Mouse (Mus musculus) liver, adult 2 months (tissue): ENCODE measurements at regions not wholly inside any gene's neighbourhood (a gene's known extent, or its start where the extent isn't known, plus 50 kb on each side); places are given as distances from the start of the nearest gene placed in this dataset.

Experiments
- DNase-seq: peaks from one replicate; pipeline ENCODE4 v3.0.0-alpha.2; 2011; ENCODE audit warnings: low read depth, low spot score; ENCODE audit errors: extremely low read depth
- H3K27ac ChIP-seq: fragments of 200-500 bp; replicated peaks from 2 replicates; pipeline ENCODE4 v1.5.1; 2012; ENCODE audit warnings: low read depth, mild to moderate bottlenecking, control low read depth, inconsistent platforms, low read length; ENCODE audit not compliant: insufficient read depth
- H3K27me3 ChIP-seq: fragments of 200-500 bp; 2 replicates; pipeline ENCODE4 v1.6.1; 2012; ENCODE audit warnings: mild to moderate bottlenecking, moderate library complexity, low read length, inconsistent platforms; ENCODE audit not compliant: control insufficient read depth, insufficient read depth
- H3K36me3 ChIP-seq: fragments of 200-500 bp; 2 replicates; pipeline ENCODE4 v1.6.1; 2012; ENCODE audit warnings: low read length, inconsistent platforms; ENCODE audit not compliant: control insufficient read depth, insufficient read depth
- H3K4me1 ChIP-seq: fragments of 200-500 bp; 2 replicates; pipeline ENCODE4 v1.6.1; 2011; ENCODE audit warnings: low read length; ENCODE audit not compliant: control insufficient read depth, insufficient read depth
- H3K4me3 ChIP-seq: fragments of 200-500 bp; 2 replicates; pipeline ENCODE4 v1.5.1; 2011; ENCODE audit warnings: low read depth, mild to moderate bottlenecking, control low read depth, low read length, moderate library complexity; ENCODE audit not compliant: insufficient read depth
- H3K79me2 ChIP-seq: fragments of 200-500 bp; 2 replicates; pipeline ENCODE4 v1.6.1; 2012; ENCODE audit warnings: inconsistent platforms, mild to moderate bottlenecking, low read length, moderate library complexity; ENCODE audit not compliant: control insufficient read depth, insufficient read depth
- H3K9ac ChIP-seq: fragments of 200-500 bp; 2 replicates; pipeline ENCODE4 v1.6.1; 2012; ENCODE audit warnings: low read depth, mild to moderate bottlenecking, control low read depth, inconsistent platforms, low read length
- CTCF ChIP-seq: fragments of 200-500 bp; IDR thresholded peaks from 2 replicates; pipeline ENCODE4 v1.5.1; 2011; ENCODE audit warnings: low read depth, low read length, control low read depth
- POLR2A ChIP-seq: fragments of 200-500 bp; IDR thresholded peaks from 2 replicates; pipeline ENCODE4 v1.6.1; 2011; ENCODE audit warnings: low read length, control low read depth; ENCODE audit not compliant: insufficient read depth; ENCODE audit errors: extremely low read depth
- WGBS: fragments of 180-500 bp; shearing (Covaris S2); methylation state at CpG from one replicate; pipeline ENCODE4 v1.1.7; 2018; 5-methylcytosine and 5-hydroxymethylcytosine counted together

DNA sequence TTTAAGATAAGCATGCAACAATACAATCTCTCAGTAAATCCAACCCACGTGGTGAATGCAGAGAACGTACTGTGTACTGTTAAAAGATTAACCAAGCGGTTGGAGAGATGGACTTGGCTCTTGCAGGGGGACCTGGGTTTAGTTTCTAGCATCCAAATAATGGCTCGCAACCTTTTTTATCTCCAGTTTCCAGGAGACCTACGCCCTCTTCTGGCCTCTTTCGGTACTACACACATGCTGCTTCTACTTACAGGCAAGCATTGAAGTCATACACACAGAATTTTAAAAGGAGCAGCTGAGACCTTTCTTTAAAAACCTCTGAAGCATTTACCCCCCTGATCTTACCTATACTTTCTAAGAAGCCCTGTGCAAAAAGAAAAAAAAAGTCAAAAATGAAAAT, 243.4 kb downstream of the Rpl36a-ps1 start:
- Histone ChIP-seq H3K27me3 (no peaks in the 10 kb centered on the region), H3K36me3 (no peaks in the 10 kb centered on the region), H3K4me3 (no peak overlapping the region), H3K4me1 (no peaks in the 10 kb centered on the region), H3K9ac (no peak overlapping the region), H3K27ac (no peak overlapping the region), H3K79me2 (no peaks in the 10 kb centered on the region)
- DNase-seq: no peak
- 85% methylated on average over 6 of the region's 6 CpGs for WGBS
- TF ChIP-seq POLR2A (no peak), CTCF (no peak)

DNA sequence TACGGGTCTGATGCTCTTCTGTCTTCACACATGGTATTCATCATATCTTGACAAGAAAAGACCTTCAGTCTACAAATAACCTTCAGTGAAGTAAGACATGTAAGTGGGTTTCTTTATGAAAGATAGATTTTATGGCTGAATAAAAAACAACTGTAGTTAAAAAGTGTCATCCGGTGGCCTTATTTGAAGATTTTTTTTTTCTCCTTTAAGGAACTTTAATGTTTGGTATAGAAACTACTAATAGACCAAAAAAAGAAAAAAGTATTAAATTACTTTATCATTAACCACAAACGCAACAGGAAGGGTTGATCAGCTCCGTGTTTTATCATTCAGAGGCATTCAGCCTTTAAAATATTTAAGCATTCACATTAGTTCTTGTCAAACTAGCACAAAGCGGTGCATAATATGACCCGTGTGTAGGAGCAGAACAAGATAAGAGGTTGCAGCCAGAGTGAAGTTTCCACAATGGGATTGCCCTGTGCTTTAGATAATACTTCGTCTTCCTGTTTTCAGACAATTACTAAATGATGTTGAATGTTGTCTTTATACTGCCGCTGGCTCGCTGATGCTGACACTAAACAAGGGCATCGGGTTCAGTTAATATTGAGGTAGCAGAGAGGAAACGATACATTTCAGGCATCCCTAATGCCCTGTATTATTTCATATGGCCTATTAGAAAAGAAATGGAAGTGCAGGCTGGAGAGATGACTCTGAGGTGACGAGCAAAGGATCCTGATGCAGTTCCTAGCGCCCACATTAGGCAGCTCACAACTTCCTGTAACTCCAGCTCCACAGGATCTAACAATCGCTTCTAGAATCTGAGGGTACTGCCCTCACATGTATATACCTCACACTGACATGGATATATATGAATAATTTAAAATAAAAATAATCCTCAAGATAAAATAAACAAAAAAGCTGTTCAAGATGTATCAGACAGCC, 244.8 kb downstream of the Rpl36a-ps1 start:
- no peak overlapping the region for H3K9ac ChIP-seq
- H3K4me3 ChIP-seq: no peak overlapping the region
- no peak for DNase-seq
- H3K36me3 ChIP-seq: no peaks in the 10 kb centered on the region
- TF ChIP-seq POLR2A: no peak
- no peak for TF ChIP-seq CTCF
- no peak overlapping the region for H3K27ac ChIP-seq
- no peaks in the 10 kb centered on the region for H3K27me3 ChIP-seq
- no peaks in the 10 kb centered on the region for H3K4me1 ChIP-seq
- 78% methylated on average over 14 of the region's 14 CpGs for WGBS
- H3K79me2 ChIP-seq: no peaks in the 10 kb centered on the region

- H3K4me3 ChIP-seq: no peak overlapping the region
- no peak overlapping the region for H3K9ac ChIP-seq
- no peaks in the 10 kb centered on the region for H3K4me1 ChIP-seq
- no peak overlapping the region for H3K27ac ChIP-seq
- DNase-seq: no peak
- no peaks in the 10 kb centered on the region for H3K27me3 ChIP-seq
- H3K36me3 ChIP-seq: no peaks in the 10 kb centered on the region
- H3K79me2 ChIP-seq: no peaks in the 10 kb centered on the region
- TF ChIP-seq POLR2A (no peak), CTCF (no peak)
- WGBS: 90% methylated on average over 16 of the region's 16 CpGs
Measured at GRCm38 (mm10) chr14:98747159-98747775, 246.9 kb downstream of the Rpl36a-ps1 start.

DNA sequence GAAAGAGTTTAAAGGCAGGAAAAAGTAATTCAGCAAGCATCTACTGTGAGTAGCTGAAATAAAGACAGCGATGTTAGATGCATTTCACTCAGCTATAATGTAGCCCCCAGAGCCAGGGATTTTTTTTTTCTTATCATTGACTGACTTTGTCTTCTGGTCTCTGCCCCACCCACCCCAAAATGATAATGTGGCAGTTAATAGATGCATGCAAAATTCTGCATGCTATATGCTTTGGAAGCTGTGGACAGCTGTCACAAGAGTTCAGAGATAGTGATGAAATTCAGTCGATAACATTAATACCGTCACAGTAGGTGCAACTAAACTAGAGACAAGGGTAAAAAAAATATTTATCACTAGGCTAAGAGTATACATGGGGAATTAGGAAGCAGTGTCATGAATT, 263.7 kb downstream of the Rpl36a-ps1 start:
- Histone ChIP-seq H3K27me3 (no peaks in the 10 kb centered on the region), H3K4me1 (no peaks in the 10 kb centered on the region), H3K36me3 (no peaks in the 10 kb centered on the region), H3K27ac (no peak overlapping the region), H3K4me3 (no peak overlapping the region), H3K9ac (no peak overlapping the region), H3K79me2 (no peaks in the 10 kb centered on the region)
- WGBS: 91% methylated on average over 3 of the region's 3 CpGs
- TF ChIP-seq POLR2A: no peak
- no peak for TF ChIP-seq CTCF
- DNase-seq: no peak

GRCm38 (mm10) chr14:98728863-98729262, 265.3 kb downstream of the Rpl36a-ps1 start:
- WGBS: 41% methylated on average over 2 of the region's 2 CpGs
- H3K4me3 ChIP-seq: no peak overlapping the region
- H3K79me2 ChIP-seq: no peaks in the 10 kb centered on the region
- no peak overlapping the region for H3K27ac ChIP-seq
- TF ChIP-seq CTCF: no peak
- no peak for TF ChIP-seq POLR2A
- H3K27me3 ChIP-seq: no peaks in the 10 kb centered on the region
- DNase-seq: no peak
- no peak overlapping the region for H3K9ac ChIP-seq
- no peaks in the 10 kb centered on the region for H3K36me3 ChIP-seq
- no peaks in the 10 kb centered on the region for H3K4me1 ChIP-seq

GRCm38 (mm10) chr14:98722481-98722880, 271.6 kb downstream of the Rpl36a-ps1 start:
- Histone ChIP-seq H3K9ac (no peak overlapping the region), H3K4me1 (no peaks in the 10 kb centered on the region), H3K36me3 (no peaks in the 10 kb centered on the region), H3K27ac (no peak overlapping the region), H3K79me2 (no peaks in the 10 kb centered on the region), H3K27me3 (no peaks in the 10 kb centered on the region), H3K4me3 (no peak overlapping the region)
- no peak for TF ChIP-seq CTCF
- TF ChIP-seq POLR2A: no peak
- DNase-seq: no peak
- WGBS: 72% methylated on average over 9 of the region's 9 CpGs
